Comparison of ENCODE assay signal across 25 mouse cellular contexts in genomic region chr3:119806123-119806522, GRCm38 (mm10).
"Had no signal": no experiment of that assay in that cellular context is flagged by ENCODE, and none has a peak within 500 bp of the region (broad histone marks: within the 10 kb centered on the region; RNA-seq: fewer than 3 reads in every experiment).

No protein-coding gene starts in this region.

- H3K27ac ChIP-seq: kidney, postnatal 0 days; limb, embryonic 12.5 days; limb, embryonic 15.5 days; liver, embryonic 12.5 days; liver, embryonic 15.5 days; lung, embryonic 15.5 days; midbrain, embryonic 12.5 days; neural tube, embryonic 13.5 days; stomach, postnatal 0 days had no signal

- H3K9ac ChIP-seq: limb, embryonic 12.5 days; limb, embryonic 15.5 days; liver, embryonic 12.5 days; liver, embryonic 15.5 days; lung, embryonic 15.5 days; midbrain, embryonic 12.5 days; neural tube, embryonic 13.5 days had no signal

- H3K27me3 ChIP-seq: limb, embryonic 12.5 days; limb, embryonic 15.5 days; liver, embryonic 12.5 days; liver, embryonic 15.5 days; lung, embryonic 15.5 days; midbrain, embryonic 12.5 days; neural tube, embryonic 13.5 days had no signal

- H3K4me2 ChIP-seq: limb, embryonic 12.5 days; limb, embryonic 15.5 days; liver, embryonic 12.5 days; liver, embryonic 15.5 days; lung, embryonic 15.5 days; midbrain, embryonic 12.5 days; neural tube, embryonic 13.5 days had no signal

- H3K4me3 ChIP-seq: limb, embryonic 12.5 days; limb, embryonic 15.5 days; liver, embryonic 12.5 days; liver, embryonic 15.5 days; lung, embryonic 15.5 days; midbrain, embryonic 12.5 days; myocyte; neural tube, embryonic 13.5 days had no signal

- DNase-seq: kidney, adult 18-20 months; kidney, adult 9 months; kidney, postnatal 25 days; left cerebral cortex, postnatal 4 days; lung, adult 18-20 months; lung, postnatal 10 days; lung, postnatal 36 days; retina, postnatal 1 day; right cerebral cortex, postnatal 25 days; spleen, adult 18-20 months; thymus, adult 2 months; thymus, postnatal 14 days; thymus, postnatal 4 days had no signal

- ATAC-seq: intestine, embryonic 16.5 days; liver, embryonic 12.5 days; midbrain, embryonic 16.5 days had no signal

- H3K4me1 ChIP-seq: limb, embryonic 12.5 days; limb, embryonic 15.5 days; liver, embryonic 12.5 days; liver, embryonic 15.5 days; lung, embryonic 15.5 days; midbrain, embryonic 12.5 days; neural tube, embryonic 13.5 days had no signal

- H3K9me3 ChIP-seq: limb, embryonic 12.5 days; limb, embryonic 15.5 days; liver, embryonic 12.5 days; liver, embryonic 15.5 days; lung, embryonic 15.5 days; midbrain, embryonic 12.5 days; neural tube, embryonic 13.5 days had no signal

- H3K36me3 ChIP-seq: limb, embryonic 12.5 days; limb, embryonic 15.5 days; liver, embryonic 12.5 days; liver, embryonic 15.5 days; lung, embryonic 15.5 days; midbrain, embryonic 12.5 days; neural tube, embryonic 13.5 days had no signal
